Mouse (Mus musculus): Measurements from ENCODE around the gene Shkbp1.

The Shkbp1 gene

DNA sequence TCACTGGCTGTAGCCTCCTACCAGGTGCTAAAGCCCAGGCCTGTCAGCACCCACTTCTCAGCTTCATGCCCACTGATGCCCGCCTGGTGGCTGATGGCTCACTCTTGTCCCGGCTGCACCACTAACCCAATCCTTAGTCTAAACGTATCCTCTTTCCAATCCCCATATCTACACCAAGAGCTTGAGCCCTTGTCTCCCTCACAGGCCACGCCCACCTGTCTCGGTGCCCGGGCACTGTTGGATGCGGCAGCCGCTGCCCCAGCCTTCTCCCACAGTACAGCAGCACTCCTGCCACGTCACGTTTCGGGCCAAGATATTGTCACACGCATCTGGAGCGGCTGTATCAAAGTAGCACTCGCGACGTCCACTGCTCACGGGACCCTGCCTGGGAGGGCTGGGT is 45.5 kb downstream of the Shkbp1 start:
- DNase-seq (ENCODE audit: low read depth) = no peak

DNA sequence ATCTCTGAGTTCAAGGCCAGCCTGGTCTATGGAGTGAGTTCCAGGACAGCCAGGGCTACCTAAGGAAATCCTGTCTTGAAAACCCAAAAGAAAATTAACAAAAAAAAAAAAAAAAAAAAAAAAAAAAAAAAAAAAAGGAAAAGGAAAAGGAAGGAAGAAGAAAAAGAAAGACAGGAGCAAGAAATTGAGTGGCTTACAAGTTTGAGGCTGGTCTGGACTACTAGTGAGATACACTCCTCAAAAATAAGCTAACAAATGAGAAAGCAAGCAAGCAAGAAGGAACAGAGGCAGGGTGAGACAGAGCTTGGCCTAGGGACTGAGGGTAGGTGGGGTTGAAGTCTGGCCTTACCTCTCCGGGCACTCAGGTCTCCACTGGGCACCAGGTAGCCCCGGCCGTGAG is 46.0 kb downstream of the Shkbp1 start:
- no peak for DNase-seq (ENCODE audit: low read depth)

DNA sequence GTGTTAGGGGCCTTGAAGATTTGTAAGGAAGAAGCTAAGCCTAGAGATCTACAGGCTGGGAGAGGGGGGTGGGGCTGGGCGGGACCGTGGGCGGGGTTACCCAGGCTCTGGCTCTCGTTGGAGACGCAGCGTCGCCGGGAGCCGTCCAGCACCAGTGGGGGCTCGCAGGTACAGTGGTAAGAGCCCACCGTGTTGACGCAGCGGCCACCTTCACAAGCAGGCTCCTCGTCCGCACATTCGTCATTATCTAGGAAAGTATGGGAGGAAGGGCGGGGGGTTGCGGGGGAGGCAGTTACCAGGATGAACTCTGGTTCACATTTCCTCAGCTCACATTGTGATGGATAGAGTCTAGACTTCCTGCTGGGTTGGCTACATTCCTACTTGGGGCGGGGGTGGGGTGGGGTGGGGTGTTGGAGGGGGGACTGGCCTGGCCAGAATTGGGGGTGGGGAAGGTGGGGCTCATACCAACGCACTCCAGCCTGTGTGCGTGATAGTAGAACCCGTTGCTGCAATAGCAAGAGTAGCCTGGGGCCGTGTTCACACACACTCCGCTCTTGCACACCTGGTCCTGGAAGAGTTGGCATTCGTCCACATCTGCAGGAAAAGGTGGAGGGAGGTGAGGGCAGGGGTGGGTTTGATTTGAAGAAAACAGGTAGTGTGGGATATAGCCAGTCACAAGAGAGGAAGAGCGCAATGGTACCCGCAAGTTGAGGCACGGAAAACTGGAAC is 46.8 kb downstream of the Shkbp1 start:
- no peak for DNase-seq (ENCODE audit: low read depth)

DNA sequence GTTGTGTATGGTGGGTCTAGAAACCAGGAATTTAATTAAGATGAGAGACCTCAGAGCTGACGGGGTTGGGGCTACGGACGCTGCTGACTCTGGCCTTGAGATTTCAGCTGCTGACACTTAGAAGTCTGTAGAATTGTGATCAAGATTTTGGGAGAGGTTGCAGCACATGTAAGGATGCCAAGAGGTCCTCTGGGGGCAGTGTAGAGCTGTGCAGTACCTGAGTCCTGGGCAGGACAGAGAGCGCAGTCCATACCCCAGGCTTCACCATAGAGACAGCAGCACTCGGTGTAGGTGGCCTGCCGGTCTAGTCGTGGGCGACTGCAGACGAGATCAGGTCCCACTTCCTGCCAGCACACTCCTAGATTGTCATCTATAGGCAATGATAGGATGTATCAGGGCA is 48.3 kb downstream of the Shkbp1 start:
- DNase-seq (ENCODE audit: low read depth) = no peak

DNA sequence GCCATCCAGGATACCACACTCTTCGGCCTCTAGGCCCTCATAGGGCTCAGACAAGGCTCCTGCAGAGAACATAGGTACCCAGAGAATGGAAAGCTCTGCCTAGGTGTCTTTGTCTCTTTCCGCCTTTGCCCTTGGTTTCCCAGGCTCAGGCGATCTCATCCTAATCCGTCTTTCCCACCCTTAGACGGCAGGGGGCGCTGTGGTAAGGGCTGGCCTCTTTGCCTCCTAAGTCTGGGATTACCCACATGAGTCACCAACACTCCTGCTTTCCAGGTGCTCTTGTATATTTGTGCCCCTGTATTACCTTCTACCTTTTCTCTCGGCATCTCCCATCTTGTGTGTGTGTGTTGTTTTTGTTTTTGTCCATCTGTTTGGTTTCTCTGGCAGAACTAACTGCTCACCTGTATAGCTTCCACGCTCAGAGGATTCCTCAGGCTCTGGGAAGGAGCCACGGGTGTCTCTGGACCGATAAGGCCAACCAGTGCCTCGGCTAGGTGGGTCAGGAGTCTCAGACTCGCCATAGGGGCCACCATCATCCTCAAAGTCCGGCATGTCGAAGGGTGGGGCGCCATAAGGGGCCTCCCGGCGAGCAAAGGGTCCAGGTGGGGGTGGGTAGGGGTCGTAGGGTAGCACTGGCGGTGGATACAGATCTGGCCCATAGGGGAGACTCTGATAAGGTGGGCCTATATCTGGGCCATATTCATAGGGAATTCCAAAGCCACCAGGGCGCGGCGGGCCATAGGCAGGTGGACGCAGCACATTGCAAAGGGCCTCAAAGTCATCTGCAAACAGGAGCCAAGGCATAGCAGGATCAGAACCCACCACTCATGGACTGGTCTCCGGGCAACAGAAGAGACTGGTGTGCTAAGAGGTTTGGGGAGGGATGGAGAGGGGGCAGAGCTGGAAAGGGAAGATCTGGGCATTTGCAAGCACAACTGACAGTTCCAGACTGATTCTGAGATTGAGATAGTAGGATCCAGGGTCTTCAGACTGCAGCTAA is 49.4 kb downstream of the Shkbp1 start:
- DNase-seq (ENCODE audit: low read depth) = no peak

DNA sequence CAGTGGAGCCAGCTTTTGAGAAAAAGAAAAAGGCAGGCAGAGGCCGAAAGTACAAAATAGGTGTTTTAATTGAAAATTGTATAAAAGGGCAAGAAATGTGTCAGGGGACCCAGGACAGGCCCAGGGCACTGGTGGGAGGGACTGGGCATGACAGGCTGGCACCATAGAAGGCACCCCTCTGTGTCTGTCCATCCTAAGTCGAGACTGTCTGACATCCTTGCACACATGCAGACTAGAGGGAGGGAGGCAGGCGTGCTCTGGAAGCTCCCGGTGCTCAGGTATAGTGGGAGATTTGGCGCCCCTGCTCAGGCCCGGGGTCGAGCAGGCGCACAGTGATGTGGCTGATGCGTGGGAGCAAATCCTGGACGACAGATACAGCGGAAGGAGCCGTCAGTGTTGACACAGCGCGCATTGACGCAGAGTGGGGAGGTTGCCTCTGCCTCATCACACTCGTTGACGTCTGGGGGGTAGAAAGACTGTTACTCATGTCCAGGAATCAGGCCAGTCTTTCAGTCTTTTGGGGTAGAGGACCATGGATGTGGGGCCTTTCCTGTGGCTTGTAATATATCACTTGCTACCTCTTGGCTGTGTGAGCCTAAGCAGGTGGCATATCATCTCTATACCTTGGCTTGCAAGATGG is 50.6 kb downstream of the Shkbp1 start:
- no peak for DNase-seq (ENCODE audit: low read depth)

DNA sequence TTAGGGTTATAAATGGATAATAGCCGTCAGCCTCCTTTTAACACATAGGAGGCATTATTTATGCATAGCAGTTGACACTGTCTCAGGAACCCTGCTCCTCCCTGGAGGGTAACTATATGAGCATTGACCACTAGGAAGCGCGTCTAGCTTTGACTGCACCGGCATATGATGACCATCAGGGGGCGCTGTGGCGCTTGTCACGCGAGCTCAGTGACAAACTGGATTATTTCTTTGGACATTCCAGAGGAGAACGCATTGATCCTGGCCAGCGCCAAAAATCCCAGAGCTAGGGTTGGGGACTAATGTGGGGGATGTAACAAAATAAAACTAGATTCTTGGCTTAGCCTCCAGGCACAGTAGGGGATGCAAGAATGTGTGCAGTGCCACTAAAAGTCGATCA is 53.6 kb downstream of the Shkbp1 start:
- DNase-seq (ENCODE audit: low read depth) = peak; percentile 61

DNA sequence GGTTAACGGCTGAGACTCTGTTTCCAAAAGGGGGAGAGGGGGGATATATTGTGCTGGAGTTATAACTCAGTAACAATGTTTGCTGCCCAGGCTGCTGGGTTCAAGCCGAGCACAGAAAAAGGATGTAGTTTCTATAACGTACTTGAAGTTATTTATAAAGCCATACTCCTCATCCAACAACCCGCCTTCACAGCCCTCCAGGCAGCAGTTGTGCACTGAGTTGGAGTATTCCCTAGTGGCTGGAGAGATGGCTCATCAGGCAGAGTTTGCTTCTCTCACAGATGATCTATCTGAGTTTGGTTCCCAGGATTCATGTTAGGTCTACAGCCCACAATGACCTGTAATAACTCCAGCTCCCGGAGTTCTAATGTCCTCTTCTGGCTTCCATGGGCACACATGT is 55.0 kb downstream of the Shkbp1 start:
- DNase-seq (ENCODE audit: low read depth) = no peak

DNA sequence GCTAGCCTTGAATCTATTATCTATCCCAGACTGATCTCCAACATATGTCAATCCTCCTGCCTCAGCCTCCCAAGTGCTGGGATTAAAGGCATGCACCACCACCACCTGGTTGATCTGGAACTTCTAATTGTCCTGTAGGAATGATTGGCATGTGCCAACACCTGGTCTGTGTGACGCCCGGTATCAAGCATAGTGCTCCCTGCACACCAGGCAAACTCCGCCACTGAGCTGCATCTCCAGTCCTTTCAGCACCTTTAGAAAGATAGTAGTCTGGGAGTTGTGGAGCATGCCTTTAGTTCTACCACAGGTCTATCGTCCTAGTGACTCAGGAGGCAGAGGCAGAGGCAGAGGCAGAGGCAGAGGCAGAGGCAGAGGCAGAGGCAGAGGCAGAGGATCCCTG is 55.5 kb downstream of the Shkbp1 start:
- DNase-seq (ENCODE audit: low read depth) = no peak

DNA sequence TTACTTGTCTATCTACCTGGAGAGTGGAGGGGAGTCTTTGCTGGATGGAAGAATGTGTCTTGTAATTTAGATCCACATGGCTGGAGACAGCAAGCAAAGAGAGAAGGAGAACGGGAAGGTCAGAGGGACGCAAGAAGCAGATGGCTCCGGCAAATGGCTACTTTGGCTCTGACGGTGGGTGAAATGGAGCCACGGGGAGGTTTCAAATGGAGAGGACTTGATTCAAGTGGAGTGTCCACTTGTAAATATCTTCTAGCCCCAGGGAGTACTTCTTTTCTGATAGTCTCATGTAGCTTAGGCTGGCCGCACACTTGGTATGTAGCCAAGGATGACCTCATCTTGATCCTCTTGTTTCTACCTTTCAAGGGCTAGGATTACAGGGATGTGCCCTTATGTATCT is 57.0 kb downstream of the Shkbp1 start:
- DNase-seq (ENCODE audit: low read depth) = no peak

DNA sequence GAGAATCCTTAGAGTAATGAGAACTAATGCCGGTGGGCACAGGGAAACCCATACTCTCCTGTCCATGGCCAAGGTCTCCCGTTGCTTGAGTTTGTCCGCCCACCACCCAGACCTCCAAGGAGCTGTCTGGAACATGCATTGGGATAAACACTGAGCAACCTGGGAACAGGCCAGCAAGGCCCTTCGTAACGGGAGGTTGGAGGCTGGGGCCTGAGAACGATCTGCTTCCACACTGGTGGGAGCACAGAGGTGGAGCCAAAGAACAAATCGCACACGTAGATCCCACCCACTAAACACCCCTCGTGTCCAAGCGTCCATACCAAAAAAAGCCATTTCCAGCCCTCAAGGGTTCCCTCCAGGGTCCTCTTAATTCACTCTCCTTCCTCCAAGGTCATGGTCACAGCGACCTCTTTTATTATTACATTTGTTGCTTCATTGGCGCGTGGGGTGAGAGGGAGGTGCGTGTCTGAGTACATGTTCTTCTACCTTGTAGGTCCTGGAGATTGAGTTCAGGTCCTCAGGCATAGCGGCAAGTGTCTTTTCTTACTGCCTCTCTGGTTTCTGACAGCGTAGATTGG is 57.7 kb downstream of the Shkbp1 start:
- no peak for DNase-seq (ENCODE audit: low read depth)

DNA sequence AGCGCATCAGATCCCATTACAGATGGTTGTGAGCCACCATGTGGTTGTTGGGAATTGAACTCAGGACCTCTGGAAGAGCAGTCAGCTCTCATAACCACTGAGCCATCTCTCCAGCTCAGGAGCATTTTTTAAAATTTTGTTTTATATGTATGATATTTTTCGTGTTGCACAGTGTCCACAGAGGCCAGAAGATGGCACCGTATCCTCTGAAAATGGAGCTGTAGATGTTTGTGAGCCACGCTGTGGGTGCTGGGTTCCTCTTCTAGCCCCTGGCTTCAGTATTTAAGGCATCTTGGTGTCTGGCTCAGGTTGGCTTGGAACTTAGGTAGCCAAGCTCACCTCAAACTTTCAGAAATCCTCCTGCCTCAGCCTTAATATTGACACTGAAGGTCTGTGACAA is 59.3 kb downstream of the Shkbp1 start:
- DNase-seq (ENCODE audit: low read depth) = no peak

DNA sequence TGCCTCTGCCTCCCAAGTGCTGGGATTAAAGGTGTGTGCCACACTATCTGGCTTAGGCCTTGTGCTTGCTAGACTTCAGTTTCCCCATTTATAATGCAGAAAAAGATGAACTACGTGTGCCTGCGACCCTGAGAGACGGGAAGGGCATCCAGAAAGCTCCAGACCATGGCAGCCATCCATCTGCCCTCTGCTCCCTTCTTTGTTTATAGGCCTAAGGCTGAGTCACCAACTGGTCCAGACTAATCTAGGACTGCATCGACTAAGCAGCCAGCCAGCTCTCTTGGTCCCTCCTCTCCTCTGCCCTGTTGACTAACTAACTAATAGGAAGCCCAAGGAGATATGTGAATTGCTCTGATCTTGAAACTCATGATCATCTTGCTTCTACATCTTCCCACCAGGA is 59.9 kb downstream of the Shkbp1 start:
- DNase-seq (ENCODE audit: low read depth) = no peak

Data from c-Kit-positive CD71-negative TER-119-negative erythroid progenitor cells, embryonic 14.5 days (primary cell).